Mouse (Mus musculus): ENCODE measurements around the gene Ly6g6e.

- TF ChIP-seq CTCF (IDR thresholded peaks at IDR 0.05; ENCODE audit: borderline replicate concordance, insufficient read depth, low read depth, low read length) (no peak), POLR2A (IDR thresholded peaks at IDR 0.05; ENCODE audit: borderline replicate concordance, insufficient read depth, low read length) (no peak)
Observed at GRCm38 (mm10) chr17:35060071-35060470, 16.6 kb upstream of the Ly6g6e start.

Data from cerebellum, adult 2 months (tissue).